Mouse (Mus musculus) liver, adult 2 months (tissue): ENCODE results near the gene Srsf7. TPM values are rescaled to one million over a fixed set of nuclear protein-coding genes. Genes with fewer than 3 reads are reported as not detected.
"Not testable (repeated sequence)": the region's sequence is repeated elsewhere in the genome, so short reads cannot be mapped to it uniquely, and the experiment has no call there.

ENCODE experiments used
- DNase-seq: peaks from one replicate; pipeline ENCODE4 v3.0.0-alpha.2; 2011; ENCODE audit warnings: low read depth, low spot score; ENCODE audit errors: extremely low read depth
- H3K27ac ChIP-seq: fragments of 200-500 bp; replicated peaks from 2 replicates; pipeline ENCODE4 v1.5.1; 2012; ENCODE audit warnings: low read depth, mild to moderate bottlenecking, control low read depth, inconsistent platforms, low read length; ENCODE audit not compliant: insufficient read depth
- H3K27me3 ChIP-seq: fragments of 200-500 bp; 2 replicates; pipeline ENCODE4 v1.6.1; 2012; ENCODE audit warnings: mild to moderate bottlenecking, moderate library complexity, low read length, inconsistent platforms; ENCODE audit not compliant: control insufficient read depth, insufficient read depth
- H3K36me3 ChIP-seq: fragments of 200-500 bp; 2 replicates; pipeline ENCODE4 v1.6.1; 2012; ENCODE audit warnings: low read length, inconsistent platforms; ENCODE audit not compliant: control insufficient read depth, insufficient read depth
- H3K4me1 ChIP-seq: fragments of 200-500 bp; 2 replicates; pipeline ENCODE4 v1.6.1; 2011; ENCODE audit warnings: low read length; ENCODE audit not compliant: control insufficient read depth, insufficient read depth
- H3K4me3 ChIP-seq: fragments of 200-500 bp; 2 replicates; pipeline ENCODE4 v1.5.1; 2011; ENCODE audit warnings: low read depth, mild to moderate bottlenecking, control low read depth, low read length, moderate library complexity; ENCODE audit not compliant: insufficient read depth
- H3K79me2 ChIP-seq: fragments of 200-500 bp; 2 replicates; pipeline ENCODE4 v1.6.1; 2012; ENCODE audit warnings: inconsistent platforms, mild to moderate bottlenecking, low read length, moderate library complexity; ENCODE audit not compliant: control insufficient read depth, insufficient read depth
- H3K9ac ChIP-seq: fragments of 200-500 bp; 2 replicates; pipeline ENCODE4 v1.6.1; 2012; ENCODE audit warnings: low read depth, mild to moderate bottlenecking, control low read depth, inconsistent platforms, low read length
- CTCF ChIP-seq: fragments of 200-500 bp; IDR thresholded peaks from 2 replicates; pipeline ENCODE4 v1.5.1; 2011; ENCODE audit warnings: low read depth, low read length, control low read depth
- POLR2A ChIP-seq: fragments of 200-500 bp; IDR thresholded peaks from 2 replicates; pipeline ENCODE4 v1.6.1; 2011; ENCODE audit warnings: low read length, control low read depth; ENCODE audit not compliant: insufficient read depth; ENCODE audit errors: extremely low read depth
- WGBS: fragments of 180-500 bp; shearing (Covaris S2); methylation state at CpG from one replicate; pipeline ENCODE4 v1.1.7; 2018; 5-methylcytosine and 5-hydroxymethylcytosine counted together
- polyA plus RNA-seq: library from polyadenylated mRNA; depleted of rRNA; stranded (reverse); fragments of >200 nt; gene quantifications from 2 replicates; pipeline ENCODE4 v1.2.3, GENCODE M21; 2012
- total RNA-seq: library from RNA; depleted of rRNA; stranded (reverse); fragments of >200 nt; gene quantifications from 2 replicates; pipeline ENCODE4 v1.2.3, GENCODE M21; 2014

The Srsf7 gene
- total and polyA plus RNA-seq, 2 experiments, result 20.5 to 20.6 TPM

DNA sequence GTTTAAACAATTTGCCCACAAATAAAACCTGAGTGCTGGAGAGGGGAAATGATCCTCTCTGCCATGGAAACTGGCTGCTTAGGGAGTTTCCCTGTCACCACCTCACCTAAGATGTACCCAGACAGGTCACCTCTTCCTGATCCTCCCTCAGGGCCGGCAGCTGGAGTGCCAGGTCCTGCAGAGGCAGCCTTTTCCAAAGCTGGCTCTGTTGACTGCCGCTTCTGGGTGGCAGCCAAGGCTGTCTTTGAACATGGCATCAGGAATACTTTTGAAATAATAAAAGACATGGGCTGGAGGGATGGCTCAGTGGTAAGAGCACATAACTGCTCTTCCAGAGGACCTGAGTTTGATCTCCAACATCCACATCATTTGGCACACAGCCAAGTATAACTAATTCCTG is 22.3 kb upstream of the Srsf7 start:
- Histone ChIP-seq H3K36me3 (no peaks in the 10 kb centered on the region), H3K27ac (no peak overlapping the region), H3K79me2 (no peaks in the 10 kb centered on the region), H3K4me1 (0 out of 2 replicates have a peak, but pooled peaks cover 4% of the 10 kb centered on the region), H3K4me3 (no peak overlapping the region), H3K9ac (no peak overlapping the region), H3K27me3 (no peaks in the 10 kb centered on the region)
- WGBS, result 29% methylated on average over 2 of the region's 2 CpGs
- TF ChIP-seq POLR2A, result no peak
- no peak for TF ChIP-seq CTCF
- DNase-seq, result peak; percentile 9

DNA sequence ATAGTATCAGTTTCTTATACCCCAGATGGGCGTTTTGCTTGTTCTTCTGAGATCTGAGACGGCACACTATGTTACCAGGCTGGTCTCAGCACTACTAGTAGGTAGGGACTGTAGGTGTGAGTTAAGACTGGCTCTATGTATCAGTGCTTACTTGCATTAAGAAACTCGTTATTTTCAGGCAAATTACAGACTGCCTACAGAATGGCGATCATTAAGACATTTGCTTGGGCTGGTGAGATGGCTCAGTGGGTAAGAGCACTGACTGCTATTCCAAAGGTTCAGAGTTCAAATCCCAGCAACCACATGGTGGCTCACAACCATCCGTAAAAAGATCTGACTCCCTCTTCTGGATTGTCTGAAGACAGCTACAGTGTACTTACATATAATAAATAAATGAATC is 18.0 kb upstream of the Srsf7 start:
- H3K9ac ChIP-seq, H3K27ac ChIP-seq, H3K4me3 ChIP-seq, H3K4me1 ChIP-seq, H3K27me3 ChIP-seq, H3K79me2 ChIP-seq, H3K36me3 ChIP-seq, DNase-seq: not testable (repeated sequence)
- WGBS, result 36% methylated on average over 5 of the region's 5 CpGs

DNA sequence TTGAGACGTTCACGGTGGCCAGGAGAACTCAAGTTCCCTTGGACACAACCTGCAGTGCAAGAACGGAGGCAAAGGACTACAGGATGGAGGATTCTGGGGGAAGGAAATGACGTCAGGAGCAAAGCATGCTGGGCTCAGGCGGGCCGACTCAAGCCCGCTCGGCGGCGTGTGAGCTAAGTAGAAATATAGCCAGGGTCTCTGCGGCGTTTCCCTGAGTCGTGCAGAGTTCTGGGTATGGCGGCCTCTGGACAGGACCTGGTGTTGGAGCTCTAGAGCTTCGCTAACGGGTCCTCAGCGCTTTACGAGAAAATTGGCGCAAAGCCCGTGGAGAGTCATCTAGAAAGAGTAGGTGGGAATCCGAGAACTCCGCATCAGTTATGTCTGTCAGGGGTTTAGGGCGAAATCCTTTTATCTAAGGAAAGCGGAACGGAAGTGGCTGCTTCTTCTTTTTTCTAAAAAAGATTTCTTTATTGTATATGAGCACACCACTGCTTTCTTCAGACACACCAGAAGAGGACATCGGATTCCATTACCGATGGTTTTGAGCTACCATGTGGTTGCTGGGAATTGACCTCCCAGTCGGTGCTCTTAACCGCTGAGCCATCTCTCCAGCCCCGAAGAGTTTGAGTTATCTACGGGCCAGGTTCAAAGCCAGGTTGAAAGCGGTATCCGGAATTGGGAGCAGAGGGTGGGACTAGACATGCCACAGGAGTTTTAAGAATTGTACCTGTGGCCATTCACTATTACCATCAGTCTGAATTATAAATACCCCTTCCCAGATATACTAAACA is 17.4 kb upstream of the Srsf7 start, which contains the start of gene Gemin6:
Gene Gemin6, plus strand, starts transcription at position 116 of the 791 bp plus-strand sequence.
- peak within 1 kb of the TSS; percentile 45 for H3K4me3 ChIP-seq
- no peak for TF ChIP-seq POLR2A
- TF ChIP-seq CTCF, result no peak
- no peak within 1 kb of the TSS for H3K27ac ChIP-seq
- H3K36me3 ChIP-seq, result no peaks in the 10 kb centered on the region
- WGBS, result under 1% methylated on average over 33 of the region's 33 CpGs
- H3K4me1 ChIP-seq, result peaks cover 6% of the 10 kb centered on the region; the same call in 1 of the 2 replicates
- no peaks in the 10 kb centered on the region for H3K79me2 ChIP-seq
- H3K27me3 ChIP-seq, result no peaks in the 10 kb centered on the region
- DNase-seq, result peak; percentile 89
- peak within 1 kb of the TSS; percentile 61 for H3K9ac ChIP-seq

DNA sequence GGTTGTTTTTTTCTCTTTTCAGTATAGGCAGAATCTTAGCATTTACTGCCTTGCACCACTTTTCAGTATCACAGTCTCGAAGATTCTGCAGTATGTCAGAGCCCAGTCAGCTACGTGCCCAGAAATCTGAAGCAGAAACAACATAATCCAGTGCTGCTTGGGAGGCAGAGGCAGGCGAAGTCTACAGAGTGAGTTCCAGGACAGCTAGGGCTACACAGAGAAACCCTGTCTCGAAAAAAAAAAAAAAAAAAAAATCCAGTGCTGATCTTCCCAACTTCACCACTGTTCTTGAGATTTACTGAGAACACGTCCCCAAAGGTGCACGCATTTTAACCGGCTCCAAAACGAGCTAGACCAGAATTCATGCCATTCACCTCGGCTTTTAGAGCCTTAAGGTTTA is 16.7 kb upstream of the Srsf7 start:
- DNase-seq, result peak; percentile 15
- H3K27me3 ChIP-seq, result no peaks in the 10 kb centered on the region
- H3K27ac ChIP-seq, result no peak overlapping the region
- no peaks in the 10 kb centered on the region for H3K36me3 ChIP-seq
- peak overlapping the region; percentile 37; the same call in 1 of the 2 replicates for H3K9ac ChIP-seq
- H3K4me1 ChIP-seq, result peaks cover 6% of the 10 kb centered on the region; the same call in 1 of the 2 replicates
- H3K4me3 ChIP-seq, result peak overlapping the region; percentile 45
- no peaks in the 10 kb centered on the region for H3K79me2 ChIP-seq
- 3% methylated on average over 9 of the region's 9 CpGs for WGBS
- no peak for TF ChIP-seq CTCF
- no peak for TF ChIP-seq POLR2A

DNA sequence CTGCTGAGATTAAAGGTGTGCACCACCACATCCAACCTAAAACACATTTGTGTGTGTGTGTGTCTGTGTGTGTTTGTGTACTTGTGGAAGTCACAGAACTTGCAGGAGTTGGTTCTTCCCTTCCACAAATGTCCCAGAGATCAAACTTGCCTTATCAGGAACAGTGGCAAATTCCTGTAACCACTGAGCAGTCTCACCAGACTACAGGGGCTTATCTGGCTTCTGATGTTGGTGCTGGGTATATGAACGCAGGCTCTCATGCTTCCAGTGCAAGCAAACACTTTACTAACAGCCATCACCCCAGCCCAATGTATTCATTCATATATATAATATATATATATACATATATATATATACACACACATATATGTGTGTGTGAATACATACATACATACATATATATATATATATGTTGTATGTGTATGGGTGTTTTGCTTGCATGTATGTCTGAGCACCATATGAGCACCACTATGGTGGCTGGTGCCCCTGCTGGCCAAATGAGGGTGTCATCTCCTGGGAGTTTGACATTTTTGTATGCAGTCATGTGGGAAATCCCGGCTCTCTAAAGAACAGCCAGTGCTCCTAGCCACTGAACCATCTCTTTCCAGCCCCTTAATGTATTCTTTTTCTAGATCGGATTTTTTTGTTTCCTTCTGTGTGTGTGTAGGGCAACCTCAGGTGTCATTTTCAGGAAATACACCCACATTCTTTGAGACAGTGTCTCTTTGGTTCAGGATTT is 15.0 kb upstream of the Srsf7 start:
- Histone ChIP-seq H3K27ac (no peak overlapping the region), H3K27me3 (no peaks in the 10 kb centered on the region), H3K4me1 (peaks cover 6% of the 10 kb centered on the region; the same call in 1 of the 2 replicates), H3K79me2 (no peaks in the 10 kb centered on the region), H3K9ac (no peak overlapping the region), H3K36me3 (no peaks in the 10 kb centered on the region), H3K4me3 (no peak overlapping the region)
- DNase-seq, result no peak
- 63% methylated on average over 3 of the region's 3 CpGs for WGBS
- peak; percentile 38; the same call in 1 of the 2 replicates for TF ChIP-seq CTCF
- no peak for TF ChIP-seq POLR2A
